Mouse (Mus musculus) gastrocnemius, postnatal 4 days (tissue): ENCODE measurements around the gene Krt16. TPM values are rescaled to one million over a fixed set of nuclear protein-coding genes. Genes with fewer than 3 reads are reported as not detected.
"Not testable (repeated sequence)": the region's sequence is repeated elsewhere in the genome, so short reads cannot be mapped to it uniquely, and the experiment has no call there.

Source experiments
- DNase-seq, 2 experiments: peaks; one replicate each; pipeline ENCODE4 v3.0.0; 2021 to 2022; ENCODE audit warnings: low spot score in 2 of 2, mixed read lengths in 2 of 2
- total RNA-seq, 2 experiments: library from RNA; stranded (reverse); gene quantifications; 2 replicates each; pipeline ENCODE4 v1.2.3; 2021

Gene Krt16
- total RNA-seq, 2 experiments from 2014 or later = 0.29 TPM; not detected in 1

- DNase-seq = no peak
These were observed 9.3 kb upstream of the Krt16 start for GRCm38 (mm10) chr11:100257967-100258366.

- DNase-seq = no peak
These were observed 6.8 kb upstream of the Krt16 start for GRCm38 (mm10) chr11:100255514-100255913.

- no peak for DNase-seq
These were observed 5.8 kb upstream of the Krt16 start for GRCm38 (mm10) chr11:100254360-100255090.

- DNase-seq = not testable (repeated sequence)
These were observed 2.2 kb downstream of the Krt16 start for GRCm38 (mm10) chr11:100246471-100246870.

GRCm38 (mm10) chr11:100240272-100240671, 8.4 kb downstream of the Krt16 start:
- DNase-seq = not testable (repeated sequence)

GRCm38 (mm10) chr11:100221741-100222140, 27.0 kb downstream of the Krt16 start:
- DNase-seq = no peak

GRCm38 (mm10) chr11:100219304-100219703, 29.4 kb downstream of the Krt16 start:
- DNase-seq = no peak

- DNase-seq = no peak
These were observed 40.2 kb downstream of the Krt16 start for GRCm38 (mm10) chr11:100208542-100208941.

- no peak for DNase-seq
These were observed 41.2 kb downstream of the Krt16 start, which contains the start of gene Krt14 for GRCm38 (mm10) chr11:100207498-100207897. Gene Krt14 (minus strand): TSS chr11:100207548.

- peak in 1 of 2 experiments; percentile 25 for DNase-seq
These were observed 45.3 kb downstream of the Krt16 start for GRCm38 (mm10) chr11:100203448-100203847.

- no peak for DNase-seq
These were observed 45.8 kb downstream of the Krt16 start for GRCm38 (mm10) chr11:100202906-100203305.

GRCm38 (mm10) chr11:100200104-100200820, 48.4 kb downstream of the Krt16 start:
- DNase-seq = peak in 1 of 2 experiments; percentile 18

- no peak for DNase-seq
These were observed 50.0 kb downstream of the Krt16 start for GRCm38 (mm10) chr11:100198666-100199065.

Other genes starting within 250 kb of the Krt16 start
- gene Krt33a, start 232.7 kb downstream of the Krt16 start, total RNA-seq = not detected
- under 1 TPM in 1 of 2 experiments, not detected in 1; 0.22 TPM for gene Krt33b, start 219.0 kb downstream of the Krt16 start, total RNA-seq
- not detected for gene Krt34, start 207.3 kb downstream of the Krt16 start, total RNA-seq
- not detected for gene Krt31, start 198.4 kb downstream of the Krt16 start, total RNA-seq
- not detected for gene Krt32, start 160.7 kb downstream of the Krt16 start, total RNA-seq
- under 1 TPM; 0.15 to 0.31 TPM for gene Krt35, start 152.7 kb downstream of the Krt16 start, total RNA-seq
- gene Krt36, start 143.3 kb downstream of the Krt16 start, total RNA-seq = not detected
- gene Krt13, start 127.3 kb downstream of the Krt16 start, total RNA-seq = not detected
- gene Krt15, start 113.0 kb downstream of the Krt16 start, total RNA-seq = 1 to 10 TPM in 1 of 2 experiments, under 1 TPM in 1; 0.27 to 1.1 TPM
- gene Krt19, start 100.2 kb downstream of the Krt16 start, total RNA-seq = 1 to 10 TPM in 1 of 2 experiments, under 1 TPM in 1; 0.71 to 1.3 TPM
- gene Krt9, start 55.7 kb downstream of the Krt16 start, total RNA-seq = under 1 TPM in 1 of 2 experiments, not detected in 1; 0.15 TPM
- gene Krt14, start 41.4 kb downstream of the Krt16 start, total RNA-seq = 1 to 10 TPM in 1 of 2 experiments, under 1 TPM in 1; 0.15 to 1.8 TPM
- gene Krt17, start 12.1 kb upstream of the Krt16 start, total RNA-seq = under 1 TPM; 0.29 to 0.44 TPM
- not detected for gene Krt42, start 21.0 kb upstream of the Krt16 start, total RNA-seq
- gene Eif1, start 71.0 kb upstream of the Krt16 start, total RNA-seq = 100 to 1,000 TPM; 842 to 874 TPM
- gene Gast, start 85.5 kb upstream of the Krt16 start, total RNA-seq = not detected
- 1 to 10 TPM; 1.5 to 1.7 TPM for gene Hap1, start 107.2 kb upstream of the Krt16 start, total RNA-seq
- 10 to 100 TPM; 80.4 to 91.4 TPM for gene Jup, start 148.9 kb upstream of the Krt16 start, total RNA-seq
- 10 to 100 TPM; 27.4 to 29.4 TPM for gene P3h4, start 165.9 kb upstream of the Krt16 start, total RNA-seq
- gene Fkbp10, start 166.8 kb upstream of the Krt16 start, total RNA-seq = 10 to 100 TPM; 86.4 TPM
- gene Nt5c3b, start 192.9 kb upstream of the Krt16 start, total RNA-seq = 10 to 100 TPM; 35.8 to 38.1 TPM
- 1 to 10 TPM; 1.0 to 1.5 TPM for gene Klhl10, start 193.0 kb upstream of the Krt16 start, total RNA-seq
- gene Klhl11, start 223.8 kb upstream of the Krt16 start, total RNA-seq = 10 to 100 TPM; 14.9 to 15.8 TPM